Mouse (Mus musculus) embryonic facial prominence, embryonic 13.5 days (tissue): ENCODE data around the gene Map6. TPM values are rescaled to one million over a fixed set of nuclear protein-coding genes. Genes with fewer than 3 reads are reported as not detected.

ENCODE experiments used
- ATAC-seq: fragments of 200-750 bp; cut with Nextera tagmentation; 2 replicates; pipeline ENCODE4 v1.8.0; 2017; ENCODE audit warnings: low read depth; ENCODE audit not compliant: insufficient number of reproducible peaks, insufficient read depth, low FRiP score, low TSS enrichment
- H3K27ac ChIP-seq: fragments of 300-500 bp; sonication (generic); 2 replicates; pipeline ENCODE4 v1.5.1; 2015; ENCODE audit warnings: moderate library complexity, mild to moderate bottlenecking, inconsistent platforms
- H3K27me3 ChIP-seq: fragments of 300-500 bp; sonication (generic); 2 replicates; pipeline ENCODE4 v1.6.1; 2015; ENCODE audit warnings: mild to moderate bottlenecking, inconsistent platforms
- H3K36me3 ChIP-seq: fragments of 300-500 bp; sonication (generic); 2 replicates; pipeline ENCODE4 v1.6.1; 2015; ENCODE audit warnings: mild to moderate bottlenecking, inconsistent platforms
- H3K4me1 ChIP-seq: fragments of 300-500 bp; sonication (generic); 2 replicates; pipeline ENCODE4 v1.6.1; 2015; ENCODE audit warnings: inconsistent platforms
- H3K4me2 ChIP-seq: fragments of 300-500 bp; sonication (generic); 2 replicates; pipeline ENCODE4 v1.6.1; 2015; ENCODE audit warnings: moderate library complexity, mild to moderate bottlenecking, inconsistent platforms
- H3K4me3 ChIP-seq: fragments of 300-500 bp; sonication (generic); 2 replicates; pipeline ENCODE4 v1.5.1; 2015; ENCODE audit warnings: mild to moderate bottlenecking, inconsistent platforms
- H3K9ac ChIP-seq: fragments of 300-500 bp; sonication (generic); 2 replicates; pipeline ENCODE4 v1.6.1; 2015; ENCODE audit warnings: mild to moderate bottlenecking, inconsistent platforms
- H3K9me3 ChIP-seq: fragments of 300-500 bp; sonication (generic); 2 replicates; pipeline ENCODE4 v1.6.1; 2016; ENCODE audit warnings: inconsistent platforms
- WGBS: fragments of 180-500 bp; shearing (Covaris S2); methylation state at CpG from one replicate; pipeline ENCODE4 v1.1.7; 2015; ENCODE audit warnings: mixed read lengths; 5-methylcytosine and 5-hydroxymethylcytosine counted together
- polyA plus RNA-seq: library from polyadenylated mRNA; unstranded; fragments of >200 nt; fragmentation: Nextera tagmentation; extraction: Ambion mirVana; gene quantifications from 2 replicates; pipeline ENCODE4 v1.2.1, GENCODE M21; 2015

Map6 gene
- polyA plus RNA-seq, 1 experiment from 2014 or later = 3.9 TPM

DNA sequence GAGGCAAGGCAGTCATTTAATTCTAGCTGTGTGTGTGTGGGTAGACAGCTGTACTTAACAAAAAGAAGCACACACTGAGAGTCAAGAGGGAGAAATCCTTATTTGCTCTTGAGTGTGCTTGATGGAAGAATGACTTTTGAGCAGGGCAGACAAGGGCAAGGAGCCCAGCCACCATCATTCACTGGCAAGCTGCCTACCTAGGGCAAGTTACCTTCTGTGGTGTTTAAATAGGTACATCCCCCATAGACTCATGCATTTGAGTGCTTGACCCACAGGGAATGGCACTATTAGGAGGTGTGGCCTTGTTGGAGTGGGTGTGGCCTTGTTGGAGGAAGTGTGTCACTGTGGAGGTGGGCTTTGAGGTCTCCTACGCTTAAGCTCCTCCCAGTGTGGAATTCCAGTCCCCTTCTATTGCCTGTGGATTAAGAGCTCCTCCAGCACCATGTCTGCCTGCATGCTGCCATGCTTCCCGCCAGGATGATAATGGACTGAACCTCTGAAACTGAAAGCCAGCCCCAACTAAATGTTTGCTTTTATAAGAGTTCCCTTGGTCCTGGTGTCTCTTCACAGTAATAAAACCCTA lies 27.0 kb downstream of the Map6 start:
- Histone ChIP-seq H3K4me2 (no peak overlapping the region), H3K9me3 (peaks cover 4% of the 10 kb centered on the region; the same call in 1 of the 2 replicates), H3K4me3 (no peak overlapping the region), H3K9ac (no peak overlapping the region), H3K27ac (no peak overlapping the region), H3K4me1 (peaks cover 21% of the 10 kb centered on the region), H3K27me3 (peaks cover 9% of the 10 kb centered on the region; the same call in 1 of the 2 replicates), H3K36me3 (no peaks in the 10 kb centered on the region)
- 85% methylated on average over 2 of the region's 2 CpGs for WGBS
- ATAC-seq = no peak; the same call in 1 of the 2 replicates

DNA sequence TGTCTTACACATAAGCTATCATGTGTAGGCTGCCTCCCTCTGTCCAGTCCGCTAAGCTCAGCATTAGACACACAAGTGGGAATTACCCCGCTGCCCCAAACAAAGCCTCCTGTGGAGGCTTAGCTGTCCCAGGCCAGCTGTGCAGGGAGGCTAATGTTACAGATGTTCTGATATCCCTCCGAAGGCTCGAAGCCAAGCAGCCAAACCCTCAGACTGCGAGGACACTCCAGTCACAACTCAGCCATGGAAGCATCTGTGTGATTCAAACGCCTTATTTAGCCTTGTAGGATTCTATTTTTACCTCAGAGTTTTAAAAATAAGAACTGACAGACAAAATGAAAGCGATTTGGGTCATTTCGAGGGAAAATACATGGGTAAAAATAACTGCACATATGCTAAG lies 27.9 kb downstream of the Map6 start:
- ATAC-seq = no peak
- Histone ChIP-seq H3K4me2 (no peak overlapping the region), H3K27ac (no peak overlapping the region), H3K4me1 (peaks cover 16% of the 10 kb centered on the region), H3K4me3 (no peak overlapping the region), H3K9me3 (peaks cover 4% of the 10 kb centered on the region; the same call in 1 of the 2 replicates), H3K9ac (no peak overlapping the region), H3K36me3 (no peaks in the 10 kb centered on the region), H3K27me3 (peaks cover 9% of the 10 kb centered on the region; the same call in 1 of the 2 replicates)
- WGBS = 51% methylated on average over 8 of the region's 8 CpGs

DNA sequence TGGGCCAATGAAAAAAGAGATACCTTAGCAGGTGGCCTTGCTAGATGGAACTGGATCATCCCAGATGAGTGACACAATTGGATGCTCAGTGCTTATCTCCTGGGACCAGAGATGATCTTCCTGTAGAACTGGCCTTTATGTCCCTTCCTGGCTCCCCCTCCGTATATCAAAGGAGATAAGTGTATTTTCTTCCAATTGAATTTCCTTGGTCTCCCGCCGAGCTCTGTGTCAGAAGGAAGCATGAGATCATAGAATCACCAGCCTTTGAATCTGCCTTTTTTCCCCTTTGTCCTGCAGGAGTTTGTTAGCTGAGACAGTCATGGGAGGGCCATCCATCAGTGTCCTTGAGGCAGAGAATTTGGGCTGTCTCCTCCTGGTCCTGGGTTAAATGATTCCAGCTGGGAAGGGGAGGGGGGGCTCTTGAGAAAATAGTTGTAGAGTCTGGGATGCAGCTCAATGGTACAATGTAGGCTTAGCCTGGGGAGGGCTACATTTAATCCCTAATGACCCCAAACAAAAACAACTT lies 33.5 kb downstream of the Map6 start:
- H3K4me2 ChIP-seq = no peak overlapping the region
- no peak overlapping the region for H3K4me3 ChIP-seq
- no peak overlapping the region for H3K27ac ChIP-seq
- no peak for ATAC-seq
- H3K4me1 ChIP-seq = peaks cover 10% of the 10 kb centered on the region
- H3K27me3 ChIP-seq = no peaks in the 10 kb centered on the region
- 28% methylated on average over 3 of the region's 3 CpGs for WGBS
- no peaks in the 10 kb centered on the region for H3K36me3 ChIP-seq
- H3K9ac ChIP-seq = no peak overlapping the region
- H3K9me3 ChIP-seq = no peaks in the 10 kb centered on the region

DNA sequence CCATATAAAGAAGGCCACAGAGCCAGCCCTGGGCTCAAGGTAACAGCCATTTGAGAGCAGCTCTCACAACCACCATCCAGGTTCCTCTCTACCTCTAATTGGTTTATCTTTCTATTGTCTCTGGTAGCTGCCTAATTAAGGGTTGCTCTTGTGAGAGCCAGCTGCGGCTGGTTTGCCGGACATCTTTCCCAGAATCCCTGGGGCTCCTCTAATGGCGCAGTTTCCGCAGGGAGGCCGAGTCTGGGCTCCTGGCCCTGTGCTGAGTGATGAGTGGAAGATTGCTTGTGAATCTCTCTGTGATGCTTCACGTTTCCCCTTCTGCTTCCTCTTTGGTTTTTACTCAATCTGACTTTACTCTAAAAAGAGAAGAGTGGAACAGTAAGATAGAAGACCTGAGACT lies 36.8 kb downstream of the Map6 start:
- Histone ChIP-seq H3K27me3 (no peaks in the 10 kb centered on the region), H3K4me1 (peaks cover 21% of the 10 kb centered on the region), H3K36me3 (no peaks in the 10 kb centered on the region), H3K9me3 (no peaks in the 10 kb centered on the region), H3K4me3 (no peak overlapping the region), H3K27ac (no peak overlapping the region), H3K4me2 (no peak overlapping the region), H3K9ac (no peak overlapping the region)
- WGBS = 42% methylated on average over 6 of the region's 6 CpGs
- no peak for ATAC-seq

DNA sequence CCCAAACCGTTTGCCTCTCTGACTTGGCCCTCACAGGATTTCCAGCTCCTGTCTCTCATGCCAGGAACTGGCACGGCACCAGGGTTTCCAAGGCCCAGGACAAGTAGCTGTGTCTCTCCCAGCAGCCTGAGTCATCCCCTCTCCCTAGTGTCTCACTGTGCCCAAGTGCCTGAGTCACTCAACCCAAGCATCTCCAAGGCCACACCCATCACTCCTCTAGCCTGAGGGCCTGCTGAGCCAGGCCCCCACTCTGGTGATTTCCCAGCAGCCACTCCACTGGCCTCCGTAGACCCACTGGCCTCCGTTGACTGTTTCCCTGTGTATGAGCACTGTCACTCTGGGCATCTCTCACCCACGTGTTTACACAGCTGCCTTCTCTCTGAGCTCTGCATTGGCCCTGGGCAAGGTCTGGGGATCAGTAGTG lies 37.7 kb downstream of the Map6 start:
- H3K27me3 ChIP-seq = no peaks in the 10 kb centered on the region
- no peak overlapping the region for H3K27ac ChIP-seq
- no peaks in the 10 kb centered on the region for H3K9me3 ChIP-seq
- WGBS = 34% methylated on average over 5 of the region's 5 CpGs
- H3K36me3 ChIP-seq = no peaks in the 10 kb centered on the region
- no peak overlapping the region for H3K9ac ChIP-seq
- H3K4me2 ChIP-seq = no peak overlapping the region
- H3K4me1 ChIP-seq = peaks cover 21% of the 10 kb centered on the region
- ATAC-seq = 0 out of 2 replicates have a peak, but pooled peaks have one; percentile 20
- H3K4me3 ChIP-seq = no peak overlapping the region

DNA sequence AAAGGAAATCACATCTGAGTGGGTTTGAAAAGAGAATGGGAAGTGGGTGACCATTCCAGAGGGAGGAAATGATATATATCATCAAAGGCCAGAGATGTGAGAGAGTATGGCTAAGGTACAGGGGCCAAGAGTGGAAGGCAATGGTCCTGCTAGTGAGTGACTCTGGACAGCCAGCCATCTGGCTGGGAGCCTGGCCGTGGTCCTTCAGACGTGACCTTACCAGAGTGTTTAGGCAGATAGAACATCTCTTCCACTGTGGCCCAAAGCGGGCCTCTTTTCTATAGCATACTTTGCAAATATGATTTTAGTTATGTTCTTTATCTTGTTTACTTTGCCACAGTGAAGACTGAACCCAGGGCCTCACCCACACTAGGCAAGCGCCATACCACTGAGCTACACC lies 38.4 kb downstream of the Map6 start:
- H3K27me3 ChIP-seq = no peaks in the 10 kb centered on the region
- H3K4me3 ChIP-seq = no peak overlapping the region
- H3K4me1 ChIP-seq = peaks cover 21% of the 10 kb centered on the region
- H3K36me3 ChIP-seq = no peaks in the 10 kb centered on the region
- no peak overlapping the region for H3K9ac ChIP-seq
- no peak overlapping the region for H3K4me2 ChIP-seq
- 86% methylated on average over 4 of the region's 4 CpGs for WGBS
- no peak for ATAC-seq
- H3K27ac ChIP-seq = no peak overlapping the region
- no peaks in the 10 kb centered on the region for H3K9me3 ChIP-seq

DNA sequence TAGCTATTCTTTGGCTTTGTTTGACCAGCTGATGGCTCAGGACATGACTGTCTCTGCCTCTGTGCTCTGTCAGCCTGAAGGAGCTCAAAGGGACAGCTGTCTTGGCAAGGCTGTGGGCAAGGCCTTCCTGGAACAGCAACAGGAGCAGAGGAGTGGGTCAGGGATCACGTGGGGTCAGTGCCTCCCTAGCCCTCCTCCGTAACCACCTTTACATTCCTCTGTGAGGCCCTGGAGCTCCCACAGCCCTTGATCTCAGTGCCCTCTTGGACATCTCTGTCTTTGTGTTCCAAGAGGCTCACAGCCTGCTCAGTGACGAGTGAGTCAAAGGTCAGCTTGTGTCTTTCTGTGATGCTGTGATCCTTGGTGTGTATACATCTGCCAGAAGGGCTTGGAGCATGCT lies 39.4 kb downstream of the Map6 start:
- Histone ChIP-seq H3K9ac (no peak overlapping the region), H3K4me2 (no peak overlapping the region), H3K27me3 (no peaks in the 10 kb centered on the region), H3K4me3 (no peak overlapping the region), H3K9me3 (no peaks in the 10 kb centered on the region), H3K4me1 (peaks cover 21% of the 10 kb centered on the region), H3K36me3 (no peaks in the 10 kb centered on the region), H3K27ac (no peak overlapping the region)
- no peak for ATAC-seq
- WGBS = 45% methylated on average over 3 of the region's 3 CpGs

DNA sequence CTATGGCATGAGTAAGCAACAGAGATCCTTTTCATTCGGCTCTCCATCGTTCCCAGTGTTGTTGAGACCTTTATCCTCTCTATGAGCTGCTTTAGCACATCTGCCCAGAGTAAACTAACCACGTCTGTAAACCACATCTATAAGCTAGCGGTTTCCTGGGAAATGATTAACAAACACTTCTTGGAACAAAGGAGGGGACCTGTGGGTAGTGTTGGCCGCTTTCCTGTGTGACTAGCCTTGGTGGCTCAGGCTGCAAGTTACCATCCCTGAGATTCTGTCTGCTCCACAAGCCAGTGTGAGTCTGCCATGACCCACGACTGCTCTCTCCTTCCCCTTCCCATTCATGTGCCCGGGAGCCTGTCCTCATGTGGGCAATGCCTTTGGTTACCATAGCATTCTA lies 44.2 kb downstream of the Map6 start:
- no peak overlapping the region for H3K4me3 ChIP-seq
- H3K36me3 ChIP-seq = no peaks in the 10 kb centered on the region
- no peaks in the 10 kb centered on the region for H3K9me3 ChIP-seq
- no peak overlapping the region for H3K27ac ChIP-seq
- 71% methylated on average over 7 of the region's 7 CpGs for WGBS
- no peak overlapping the region for H3K4me2 ChIP-seq
- no peak overlapping the region for H3K9ac ChIP-seq
- no peak for ATAC-seq
- peaks cover 15% of the 10 kb centered on the region for H3K4me1 ChIP-seq
- H3K27me3 ChIP-seq = 0 out of 2 replicates have a peak, but pooled peaks cover under 1% of the 10 kb centered on the region

DNA sequence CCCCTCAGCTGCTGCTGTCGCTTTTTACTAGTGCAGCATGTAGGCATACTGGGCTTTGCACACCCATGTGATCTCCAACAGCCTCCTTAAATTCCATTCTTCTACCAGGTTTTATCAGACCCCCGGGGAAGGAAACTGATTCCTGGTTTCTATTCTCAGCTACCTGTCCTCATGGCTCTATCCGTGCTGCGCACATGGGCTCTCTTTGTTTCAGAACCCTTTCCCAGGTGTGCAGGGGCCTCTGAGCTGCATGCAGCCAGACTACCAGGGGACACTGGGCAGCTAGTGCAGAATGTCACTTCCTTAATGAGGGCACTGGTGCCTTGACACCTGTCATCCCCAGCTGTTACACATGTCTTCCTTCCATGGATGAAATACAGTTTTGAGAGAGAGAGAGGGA lies 44.8 kb downstream of the Map6 start:
- H3K27ac ChIP-seq = no peak overlapping the region
- H3K4me1 ChIP-seq = peaks cover 10% of the 10 kb centered on the region
- no peak for ATAC-seq
- no peak overlapping the region for H3K4me3 ChIP-seq
- H3K4me2 ChIP-seq = no peak overlapping the region
- no peaks in the 10 kb centered on the region for H3K36me3 ChIP-seq
- H3K9me3 ChIP-seq = no peaks in the 10 kb centered on the region
- H3K27me3 ChIP-seq = 0 out of 2 replicates have a peak, but pooled peaks cover 4% of the 10 kb centered on the region
- 60% methylated on average over 4 of the region's 4 CpGs for WGBS
- no peak overlapping the region for H3K9ac ChIP-seq

DNA sequence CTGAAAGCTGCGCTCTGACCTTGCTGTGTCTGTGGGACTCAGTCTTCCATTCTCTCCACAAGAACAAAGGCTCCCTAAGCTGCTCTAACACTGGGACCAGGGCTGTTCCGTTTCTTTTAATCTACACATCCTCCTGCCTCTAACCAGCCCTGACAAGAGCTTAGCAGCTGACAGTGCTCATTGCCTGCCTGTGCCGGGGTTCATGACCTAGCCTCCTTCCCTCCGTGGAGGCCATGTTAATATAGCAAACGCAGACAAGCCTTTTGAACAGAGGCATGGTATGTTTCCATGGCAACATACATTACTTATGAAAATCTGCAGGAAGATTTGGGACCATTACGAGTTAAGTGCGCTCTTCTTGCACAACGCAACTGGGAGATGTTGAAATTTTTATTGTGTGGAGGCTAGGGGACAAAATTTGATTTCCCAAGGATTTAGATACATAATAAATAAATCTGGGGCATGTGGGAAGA lies 45.5 kb downstream of the Map6 start:
- WGBS = 29% methylated on average over 8 of the region's 8 CpGs
- Histone ChIP-seq H3K4me1 (peaks cover 10% of the 10 kb centered on the region), H3K9me3 (no peaks in the 10 kb centered on the region), H3K36me3 (no peaks in the 10 kb centered on the region), H3K4me3 (no peak overlapping the region), H3K27ac (no peak overlapping the region), H3K27me3 (0 out of 2 replicates have a peak, but pooled peaks cover 4% of the 10 kb centered on the region), H3K4me2 (no peak overlapping the region), H3K9ac (no peak overlapping the region)
- ATAC-seq = no peak

DNA sequence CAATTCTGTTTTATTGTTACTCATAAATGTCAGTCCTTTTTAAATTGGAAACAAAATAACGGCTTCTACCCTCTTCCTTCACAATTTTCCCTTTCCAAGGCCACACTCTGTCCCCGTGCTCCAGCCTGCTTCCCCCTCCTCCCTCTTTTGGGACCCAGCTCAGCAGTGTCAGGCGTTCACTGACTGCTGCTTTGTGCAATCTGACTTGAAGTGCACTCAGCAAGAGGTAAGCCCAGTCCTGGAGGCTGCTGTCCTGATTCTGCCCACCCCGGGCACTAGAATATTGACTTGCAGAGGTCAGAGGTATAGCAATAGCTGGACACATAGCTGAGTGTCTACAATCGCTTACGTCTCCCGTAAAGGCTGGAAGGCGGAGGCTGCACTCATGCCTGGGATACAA lies 46.0 kb downstream of the Map6 start:
- ATAC-seq = no peak
- Histone ChIP-seq H3K9me3 (no peaks in the 10 kb centered on the region), H3K4me2 (no peak overlapping the region), H3K4me1 (peaks cover 10% of the 10 kb centered on the region), H3K9ac (no peak overlapping the region), H3K36me3 (no peaks in the 10 kb centered on the region), H3K27ac (no peak overlapping the region), H3K4me3 (no peak overlapping the region), H3K27me3 (0 out of 2 replicates have a peak, but pooled peaks cover 4% of the 10 kb centered on the region)
- 72% methylated on average over 8 of the region's 8 CpGs for WGBS

DNA sequence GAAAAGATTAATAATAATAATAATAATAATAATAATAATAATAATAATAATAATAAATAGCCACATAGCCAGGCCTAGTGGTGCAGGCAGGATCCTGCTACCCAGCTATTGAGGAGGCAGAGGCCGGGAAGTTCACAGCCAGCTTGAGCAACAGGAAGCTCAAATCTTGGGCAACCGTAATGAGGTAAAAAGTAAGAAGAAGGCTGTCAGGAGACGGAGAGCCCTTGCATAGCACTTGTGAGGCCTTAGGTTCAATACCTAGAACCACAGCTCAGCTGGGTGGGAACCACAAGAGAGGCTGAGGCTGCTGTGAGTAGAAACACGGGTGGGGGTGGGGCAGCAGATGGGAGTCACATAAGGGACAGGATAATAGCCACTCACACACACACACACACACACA lies 47.3 kb downstream of the Map6 start:
- 0 out of 2 replicates have a peak, but pooled peaks cover 4% of the 10 kb centered on the region for H3K27me3 ChIP-seq

More for the DNA sequence above, 47.3 kb downstream of the Map6 start:
- H3K4me3 ChIP-seq = no peak overlapping the region
- ATAC-seq = no peak
- H3K4me2 ChIP-seq = no peak overlapping the region
- H3K4me1 ChIP-seq = peaks cover 12% of the 10 kb centered on the region
- H3K27ac ChIP-seq = no peak overlapping the region
- no peaks in the 10 kb centered on the region for H3K9me3 ChIP-seq
- 83% methylated on average over 4 of the region's 4 CpGs for WGBS
- no peak overlapping the region for H3K9ac ChIP-seq
- no peaks in the 10 kb centered on the region for H3K36me3 ChIP-seq
